Mouse (Mus musculus): ENCODE measurements around the gene Frmd4a. TPM values are rescaled to one million over a fixed set of nuclear protein-coding genes. Genes with fewer than 3 reads are reported as not detected.

Frmd4a gene
- 10.7 and 16.4 TPM in 2 replicates for polyA plus RNA-seq (2012; rRNA removed; ENCODE audit: low replicate concordance)

DNA sequence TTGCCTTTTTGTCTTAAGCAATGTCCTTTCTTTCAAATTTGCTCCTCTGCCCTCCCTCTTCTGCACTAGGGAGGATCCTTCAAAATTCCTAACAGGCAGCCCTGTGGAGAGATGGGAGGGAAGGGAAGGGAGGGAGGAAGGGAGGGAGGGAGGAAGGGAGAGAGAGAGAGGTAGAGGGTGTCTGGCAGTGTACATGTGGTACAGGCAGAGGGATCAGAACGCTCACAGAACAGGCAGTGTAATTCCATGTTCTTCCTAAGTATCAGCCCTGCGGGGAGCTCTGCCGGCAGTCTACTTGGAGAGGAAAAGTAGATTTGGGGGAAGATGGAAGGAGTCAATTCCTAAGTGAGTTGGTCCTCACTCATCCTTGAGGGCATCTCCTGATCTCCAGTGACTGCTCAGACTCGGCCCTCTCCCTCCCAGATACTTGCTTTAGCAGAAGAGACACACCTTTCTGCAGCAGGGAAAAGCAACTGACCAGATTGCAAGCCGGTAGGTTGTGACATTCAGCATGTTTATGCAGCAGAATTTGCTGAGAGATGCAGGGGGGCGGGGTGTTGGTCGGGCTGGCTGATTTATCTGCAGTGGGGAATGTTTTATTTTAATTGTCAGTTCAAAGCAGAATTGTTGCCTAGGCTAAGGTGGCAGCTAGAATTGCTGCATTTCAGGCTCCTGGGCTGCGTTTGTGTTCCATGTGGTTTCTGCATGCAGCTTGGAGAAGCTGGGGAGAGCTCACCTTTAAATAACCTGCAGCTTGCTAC, at the start of gene Frmd4a:
Gene Frmd4a (plus strand): TSS at position 190 of the 761 bp plus-strand sequence.

GRCm38 (mm10) chr2:4651500-4652285, 634.2 kb downstream of the Frmd4a start, which contains the start of gene Prpf18:
Prpf18 (minus strand) TSS chr2:4652113.

